Mouse (Mus musculus) v-Abl transformed pro-B cells (cell line): ENCODE results near the gene Fam178b.
"Not testable (repeated sequence)": the region's sequence is repeated elsewhere in the genome, so short reads cannot be mapped to it uniquely, and the experiment has no call there.

ENCODE experiments used
- in situ Hi-C, 2 experiments: fragments of 400-800 bp; cut with MboI; formaldehyde crosslinking; loops; one replicate each; pipeline ENCODE4 v1.15.1; 2025; ENCODE audit not compliant: unreplicated experiment in 2 of 2

The Fam178b gene

GRCm38 (mm10) chr1:36554633-36555399, 128.2 kb downstream of the Fam178b start:
- in situ Hi-C loops: loop anchor here in 1 of 2 experiments (5.0 kb wide), 2 partner anchors 77 to 692 kb away; no protein-coding TSS in a partner anchor

- in situ Hi-C loops: loop anchor here in 1 of 2 experiments (5.0 kb wide), 2 partner anchors 80 to 695 kb away; no protein-coding TSS in a partner anchor
Measured at GRCm38 (mm10) chr1:36552506-36552905, 130.5 kb downstream of the Fam178b start.

- in situ Hi-C loops: loop anchor here in 1 of 2 experiments (5.0 kb wide), 2 partner anchors 80 to 695 kb away; no protein-coding TSS in a partner anchor
Measured at GRCm38 (mm10) chr1:36551904-36552303, 131.1 kb downstream of the Fam178b start.

- in situ Hi-C loops: loop anchor here in 1 of 2 experiments (5.0 kb wide), 2 partner anchors 82 to 697 kb away; no protein-coding TSS in a partner anchor
Measured at GRCm38 (mm10) chr1:36550075-36550863, 132.7 kb downstream of the Fam178b start.

GRCm38 (mm10) chr1:36549491-36549890, 133.5 kb downstream of the Fam178b start:
- in situ Hi-C loops: loop anchor here (5.0 to 10.0 kb wide), 2 partner anchors 83 to 135 kb away; partner anchors contain the start of gene Fam178b (in 2 of the 2)

- in situ Hi-C loops: loop anchor here (5.0 to 10.0 kb wide), 2 partner anchors 84 to 136 kb away; partner anchors contain the start of gene Fam178b (in 2 of the 2)
Measured at GRCm38 (mm10) chr1:36548771-36549170, 134.2 kb downstream of the Fam178b start.

GRCm38 (mm10) chr1:36547981-36548598, 134.9 kb downstream of the Fam178b start:
- in situ Hi-C loops: loop anchor here (5.0 to 10.0 kb wide), 2 partner anchors 84 to 137 kb away; partner anchors contain the start of gene Fam178b (in 2 of the 2)

- in situ Hi-C loops: loop anchor here (5.0 to 10.0 kb wide), 2 partner anchors 85 to 138 kb away; partner anchors contain the start of gene Fam178b (in 2 of the 2)
Measured at GRCm38 (mm10) chr1:36546888-36547471, 136.0 kb downstream of the Fam178b start, which contains the start of gene Ankrd39. Gene Ankrd39, minus strand, starts transcription at chr1:36547445.

- in situ Hi-C loops: loop anchor here (5.0 to 10.0 kb wide), 2 partner anchors 86 to 139 kb away; partner anchors contain the start of gene Fam178b (in 2 of the 2)
Measured at GRCm38 (mm10) chr1:36545845-36546600, 137.0 kb downstream of the Fam178b start.

- in situ Hi-C loops: loop anchor here (5.0 to 10.0 kb wide), 2 partner anchors 87 to 139 kb away; partner anchors contain the start of gene Fam178b (in 2 of the 2)
Measured at GRCm38 (mm10) chr1:36545382-36545781, 137.6 kb downstream of the Fam178b start.

GRCm38 (mm10) chr1:36542925-36543324, 140.1 kb downstream of the Fam178b start:
- in situ Hi-C loops: loop anchor here (10.0 kb wide), 1 partner anchor 142 kb away; the partner anchor contains the start of gene Fam178b (in 2 of the 2)

- in situ Hi-C loops: loop anchor here (10.0 kb wide), 1 partner anchor 143 kb away; the partner anchor contains the start of gene Fam178b (in 2 of the 2)
Measured at GRCm38 (mm10) chr1:36541844-36542243, 141.1 kb downstream of the Fam178b start.

- in situ Hi-C loops: loop anchor here (10.0 kb wide), 1 partner anchor 144 kb away; the partner anchor contains the start of gene Fam178b (in 2 of the 2)
Measured at GRCm38 (mm10) chr1:36540807-36541206, 142.2 kb downstream of the Fam178b start.

GRCm38 (mm10) chr1:36540132-36540531, 142.9 kb downstream of the Fam178b start:
- in situ Hi-C loops: loop anchor here (10.0 kb wide), 1 partner anchor 145 kb away; the partner anchor contains the start of gene Fam178b (in 2 of the 2)

GRCm38 (mm10) chr1:36539186-36539585, 143.8 kb downstream of the Fam178b start, which contains the start of gene Gm42417:
Gene Gm42417, minus strand, starts transcription at chr1:36539429.
- in situ Hi-C loops: no loop called here

GRCm38 (mm10) chr1:36538727-36539126, 144.3 kb downstream of the Fam178b start:
- in situ Hi-C loops: no loop called here

- in situ Hi-C loops: not testable (repeated sequence)
Measured at GRCm38 (mm10) chr1:36536783-36537182, 146.2 kb downstream of the Fam178b start, which contains the start of gene Ankrd23. Gene Ankrd23, minus strand, starts transcription at chr1:36536883.

GRCm38 (mm10) chr1:36536397-36536728, 146.6 kb downstream of the Fam178b start:
- in situ Hi-C loops: no loop called here
